Mouse (Mus musculus) right cerebral cortex, adult 18-20 months (tissue): ENCODE measurements around the gene Sh2b3.

Source experiments
- DNase-seq: peaks from one replicate; pipeline ENCODE4 v3.0.0; 2022; ENCODE audit warnings: mixed read lengths

Sh2b3 gene

DNA sequence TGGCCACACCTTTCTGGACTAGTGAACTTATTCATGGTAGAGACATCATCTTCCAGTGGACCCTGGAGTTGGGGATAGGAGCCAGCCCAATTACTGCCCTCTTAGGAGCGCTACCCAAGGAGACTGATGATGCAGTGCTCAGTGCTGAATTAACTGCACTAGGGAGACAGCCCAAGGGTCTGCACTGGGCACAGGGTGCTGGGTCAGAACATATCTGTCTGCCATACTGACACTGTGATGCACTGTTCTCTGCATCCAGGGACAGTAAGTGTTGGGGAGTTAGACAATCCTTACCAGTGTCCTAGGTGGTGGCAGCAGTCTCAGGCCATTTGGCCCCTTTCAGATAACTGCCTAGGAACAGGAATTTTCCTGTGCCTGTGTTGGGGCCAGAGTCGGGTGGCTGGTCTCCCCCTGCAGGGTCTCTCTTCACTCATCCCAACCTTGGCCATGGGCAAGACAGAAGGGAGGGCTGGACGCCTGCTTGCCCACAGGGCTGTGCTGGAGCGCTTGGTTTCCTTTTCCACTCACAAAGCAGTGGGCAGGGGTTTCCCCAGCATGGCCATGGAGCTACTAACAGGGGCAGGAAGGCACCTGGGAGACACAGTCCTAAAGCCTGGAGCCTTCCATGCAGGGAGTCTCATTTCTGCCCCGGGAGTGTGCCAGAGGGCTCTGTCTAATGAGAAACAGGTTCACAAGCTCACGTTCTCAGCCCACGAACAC, 14.5 kb downstream of the Sh2b3 start:
- no peak for DNase-seq

DNA sequence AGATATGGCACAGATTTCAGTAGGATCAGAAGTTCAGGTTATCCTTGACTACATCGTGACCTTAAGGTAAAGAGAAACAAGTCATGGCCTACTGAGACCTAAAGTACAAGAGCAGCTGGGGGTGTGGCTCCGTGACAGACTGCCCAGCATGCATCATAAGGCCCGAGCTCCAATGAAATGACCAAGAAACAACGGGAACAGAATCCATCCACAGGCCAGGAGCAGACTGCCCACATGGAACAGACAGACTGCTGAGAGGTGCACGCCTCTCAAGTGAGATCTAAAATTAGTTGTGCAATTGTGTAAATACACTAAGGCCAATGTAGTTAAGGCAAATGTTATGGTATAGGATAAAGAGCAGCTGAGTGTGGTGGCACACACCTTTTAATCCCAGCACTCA, 15.9 kb downstream of the Sh2b3 start:
- no peak for DNase-seq

DNA sequence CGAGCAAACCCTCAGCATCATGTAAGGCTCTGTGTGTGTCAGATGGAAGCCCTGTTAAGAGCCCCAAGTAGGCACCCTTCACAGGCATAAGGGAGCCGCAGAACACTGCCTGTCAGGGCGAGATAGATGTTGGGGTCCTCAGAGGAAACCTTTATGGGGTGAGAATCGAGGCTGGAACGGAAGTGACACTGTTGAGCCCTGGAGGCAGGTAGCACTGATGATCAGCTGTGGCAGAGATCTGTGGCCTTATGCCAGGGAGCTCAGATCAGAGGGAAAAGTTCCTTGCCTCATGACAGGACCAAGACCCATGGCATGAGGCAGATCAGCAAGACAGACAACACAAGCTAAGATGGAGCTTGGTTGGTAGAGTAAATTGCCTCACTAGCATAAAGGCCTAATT, 16.3 kb downstream of the Sh2b3 start:
- DNase-seq: no peak

DNA sequence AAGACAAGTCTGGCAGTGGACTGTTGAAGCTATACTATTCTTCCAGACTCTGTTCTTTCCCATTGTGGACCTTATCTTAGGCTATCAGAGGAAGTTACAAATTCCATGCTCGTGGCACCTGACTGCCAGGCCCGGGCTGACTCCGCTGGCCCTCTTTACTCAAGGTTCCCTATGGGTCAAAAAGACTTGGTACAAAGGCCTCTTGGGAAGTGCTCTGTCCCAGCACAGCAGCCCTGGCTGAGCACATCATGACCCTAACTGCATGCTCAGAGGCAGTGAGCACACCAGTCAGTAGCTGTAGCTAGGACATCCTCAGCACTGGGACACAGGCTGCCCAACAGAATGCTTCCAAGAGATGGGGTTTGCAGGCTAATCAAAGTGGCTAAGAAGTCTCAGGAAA, 16.8 kb downstream of the Sh2b3 start:
- no peak for DNase-seq

DNA sequence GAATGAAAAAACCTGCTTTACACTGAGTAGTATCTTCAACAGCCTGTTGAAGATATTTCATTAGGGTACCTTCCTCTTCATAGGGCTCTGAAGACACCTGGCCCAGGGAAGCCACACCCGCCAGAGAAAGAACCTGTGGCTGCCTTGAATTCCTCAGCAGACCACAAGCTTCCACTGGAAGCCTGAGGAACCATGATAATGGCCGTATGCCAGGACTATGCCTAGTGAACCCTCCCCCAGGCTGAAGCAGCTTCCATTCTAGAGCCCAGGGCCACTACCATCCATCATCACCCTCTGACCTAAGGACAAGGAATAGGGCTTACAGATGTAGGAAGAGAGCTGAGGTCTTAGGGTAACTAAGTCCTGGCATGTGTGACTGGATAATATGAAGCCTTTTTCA, 17.3 kb downstream of the Sh2b3 start:
- DNase-seq: no peak

DNA sequence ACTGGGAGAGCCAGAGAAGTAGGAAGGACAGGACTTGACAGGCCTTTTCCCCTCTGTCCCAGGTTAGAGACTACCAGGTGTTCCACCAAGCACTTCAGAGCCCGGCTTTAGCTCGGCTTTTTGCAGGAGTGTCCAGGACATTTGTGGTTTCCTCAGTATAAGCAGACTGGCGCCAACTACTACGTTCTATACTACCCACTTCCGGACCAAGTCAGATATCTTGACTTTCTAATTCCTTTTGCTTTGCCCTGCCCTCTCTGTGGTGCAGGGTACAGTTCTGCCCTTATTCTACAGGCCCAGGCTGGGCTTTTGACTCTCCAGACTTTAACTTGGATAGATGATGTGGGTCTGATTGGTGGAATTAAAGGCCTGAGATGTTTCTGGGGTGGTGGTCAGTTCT, 17.9 kb downstream of the Sh2b3 start:
- no peak for DNase-seq

DNA sequence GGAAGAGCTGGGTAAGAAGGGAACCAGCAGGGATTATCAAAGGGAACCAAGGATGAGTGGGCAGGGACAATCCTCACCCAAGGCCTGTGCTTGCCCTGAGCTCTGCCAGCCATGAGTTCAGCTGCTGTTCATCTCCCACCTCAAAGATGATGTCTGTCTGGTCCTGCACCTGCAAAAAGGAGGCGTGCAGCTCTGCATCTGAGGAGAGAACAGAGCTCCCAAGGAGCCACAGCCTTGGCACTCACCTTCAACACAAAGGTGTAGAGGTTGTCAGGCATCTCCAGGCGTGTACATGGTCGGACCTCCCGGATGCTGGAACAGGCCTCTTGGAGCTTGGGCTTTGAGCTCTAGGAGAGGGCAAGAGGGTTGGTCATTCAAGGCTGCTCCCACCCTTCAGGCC, 18.6 kb downstream of the Sh2b3 start:
- DNase-seq: no peak

DNA sequence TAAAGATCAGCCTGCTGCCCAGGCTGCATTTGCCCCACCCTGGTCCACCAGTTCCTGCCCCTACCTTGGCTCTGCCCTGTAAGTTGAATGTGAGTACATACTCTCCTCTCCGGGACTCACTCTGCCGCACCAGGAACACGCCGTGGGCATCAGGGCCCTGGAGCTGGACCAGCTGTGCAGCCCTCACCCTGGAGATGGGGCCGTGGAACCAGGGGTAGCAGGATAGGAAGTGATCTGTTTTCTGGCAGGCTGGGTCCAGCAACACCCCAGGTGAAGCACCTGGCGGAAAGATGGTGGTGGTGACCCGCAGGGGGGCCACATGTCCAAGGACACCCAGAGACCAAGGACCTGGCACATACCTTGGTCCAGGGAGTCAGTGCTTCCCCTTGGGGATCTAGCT, 19.0 kb downstream of the Sh2b3 start:
- DNase-seq: no peak

DNA sequence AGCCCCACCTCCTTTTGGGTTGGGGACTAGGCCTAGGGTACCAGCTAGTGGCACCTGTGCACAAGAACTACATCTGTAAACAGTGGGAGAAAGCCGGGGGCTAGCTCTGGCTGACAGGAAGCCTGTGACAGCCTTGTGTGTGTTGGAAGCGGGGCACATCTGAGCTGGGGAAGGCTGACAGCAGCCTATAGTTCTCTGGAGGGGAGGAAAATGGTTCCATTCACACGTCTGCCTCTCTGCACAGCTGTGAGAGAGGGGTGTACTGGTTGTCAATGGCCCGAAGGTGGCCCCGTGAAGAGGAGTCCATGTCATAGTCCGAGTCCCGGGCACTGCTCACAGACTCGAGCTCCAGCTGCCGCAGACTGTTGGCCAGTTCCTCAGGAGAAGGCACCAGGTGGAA, 19.9 kb downstream of the Sh2b3 start:
- no peak for DNase-seq

DNA sequence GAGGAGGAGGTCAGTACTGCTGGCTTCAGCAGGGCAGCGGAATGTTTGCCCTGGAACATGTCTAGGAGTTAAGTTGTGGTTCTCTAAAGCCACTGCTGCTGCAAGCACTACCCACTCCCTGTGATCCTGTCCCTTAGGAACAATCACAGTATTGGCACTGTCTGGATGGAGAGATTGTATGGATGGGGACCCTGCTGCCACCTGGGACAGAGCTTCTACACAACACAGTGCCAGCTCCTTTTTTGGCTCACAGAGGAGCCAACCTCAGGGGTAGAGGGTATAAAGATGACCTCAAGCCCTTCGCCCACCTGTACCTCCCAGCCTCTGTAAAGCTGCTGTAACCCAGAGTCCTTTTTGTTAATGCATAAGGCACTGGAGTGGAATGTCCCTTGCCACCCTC, 20.8 kb downstream of the Sh2b3 start:
- no peak for DNase-seq

DNA sequence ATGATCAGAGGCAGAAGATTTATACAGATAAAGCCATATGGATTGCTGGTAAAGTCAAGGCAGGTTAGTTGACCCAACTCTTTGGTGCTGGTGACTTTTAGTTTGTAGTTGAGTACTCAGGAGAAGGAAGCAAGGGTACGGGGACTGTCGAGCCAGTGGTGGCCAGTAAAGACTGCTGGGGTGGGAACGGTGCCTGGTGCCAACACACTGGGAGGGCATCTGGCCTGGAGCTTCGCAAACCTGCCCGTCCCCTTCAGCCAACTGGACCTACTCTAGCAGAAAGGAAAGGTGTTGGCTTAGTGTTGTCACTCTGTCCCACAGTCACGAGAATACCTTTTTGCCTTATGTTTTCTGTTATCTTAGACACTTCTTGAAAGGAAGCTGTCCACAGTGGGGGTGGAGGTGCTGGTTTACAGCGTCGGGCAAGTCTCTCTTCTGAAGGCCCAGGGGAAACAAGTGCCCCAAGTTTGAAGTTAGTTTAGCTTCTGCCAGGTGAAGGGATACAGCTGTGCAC, 21.5 kb downstream of the Sh2b3 start:
- no peak for DNase-seq

DNA sequence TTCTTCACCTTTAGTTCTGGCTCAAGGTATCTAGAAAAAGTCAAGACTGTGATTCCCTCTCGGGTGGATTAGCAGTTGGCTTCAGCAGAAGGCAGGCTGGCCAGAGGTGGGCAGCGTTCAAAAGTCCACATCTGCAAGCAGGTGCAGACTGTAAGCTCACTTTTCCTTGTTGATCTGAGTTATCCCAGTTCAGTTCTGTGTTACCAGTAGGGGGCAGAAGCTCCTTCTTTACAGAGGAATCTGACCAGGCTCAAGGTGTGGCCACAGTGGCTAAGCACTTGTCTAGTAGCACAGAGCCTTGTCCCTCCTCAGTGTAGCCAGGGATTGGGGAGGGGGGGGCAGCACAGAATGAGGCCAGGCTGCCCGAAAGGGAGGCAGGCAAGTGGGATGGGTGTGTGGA, 22.4 kb downstream of the Sh2b3 start:
- peak; percentile 65 for DNase-seq

DNA sequence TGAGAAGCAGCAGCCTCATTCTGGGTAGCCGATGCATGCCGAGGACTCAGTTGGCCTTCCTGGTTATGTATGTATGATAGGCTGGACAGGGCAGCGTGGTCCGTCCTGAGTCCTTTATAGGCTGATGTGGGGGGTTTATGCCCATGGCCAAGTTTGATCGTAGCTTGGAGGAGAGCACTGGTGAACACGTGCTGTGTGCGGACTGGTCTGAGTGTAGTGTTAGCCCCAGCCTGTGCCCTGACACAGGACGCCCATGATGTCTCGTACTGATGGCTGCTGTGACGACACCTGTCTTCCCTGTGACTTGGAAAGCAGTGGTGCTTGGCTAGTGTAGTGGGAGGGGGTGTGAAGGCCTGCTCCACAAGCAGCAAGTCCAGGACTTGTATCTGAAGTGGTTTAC, 23.7 kb downstream of the Sh2b3 start:
- no peak for DNase-seq

DNA sequence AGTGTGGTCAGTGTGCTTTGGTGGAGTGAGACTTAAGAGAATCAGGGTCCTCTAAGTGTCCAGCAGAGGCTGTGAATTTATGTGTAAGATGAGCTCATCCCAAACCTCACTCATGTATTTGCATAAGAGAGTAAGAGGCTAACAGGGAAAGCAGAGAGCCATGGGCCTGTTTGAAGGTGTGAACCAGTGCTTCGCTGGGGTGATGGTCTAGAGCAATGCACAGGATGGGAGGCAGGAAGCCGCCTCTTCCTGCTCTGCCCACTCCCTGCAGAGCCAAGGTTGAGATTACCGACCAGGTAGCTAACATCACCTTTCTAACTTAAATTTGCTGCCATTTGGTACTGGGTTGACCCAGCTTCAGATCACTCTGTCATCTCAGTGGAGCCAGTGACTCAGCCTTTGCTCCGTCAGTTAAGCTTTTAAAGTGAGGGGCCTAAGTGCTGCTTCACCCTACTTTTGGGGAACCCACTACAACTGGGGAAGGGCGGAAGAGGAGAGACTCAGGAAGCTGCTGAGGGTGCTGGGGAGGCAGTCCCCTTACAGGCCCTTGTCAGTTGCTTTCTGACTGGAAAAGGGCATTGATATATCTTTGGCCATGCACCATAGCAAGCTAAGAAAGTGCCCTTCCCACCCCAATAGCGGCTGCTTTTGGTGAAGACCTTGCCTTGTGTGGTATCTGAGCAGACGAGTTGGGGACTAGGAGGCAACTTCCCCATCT, 24.8 kb downstream of the Sh2b3 start:
- DNase-seq: no peak

DNA sequence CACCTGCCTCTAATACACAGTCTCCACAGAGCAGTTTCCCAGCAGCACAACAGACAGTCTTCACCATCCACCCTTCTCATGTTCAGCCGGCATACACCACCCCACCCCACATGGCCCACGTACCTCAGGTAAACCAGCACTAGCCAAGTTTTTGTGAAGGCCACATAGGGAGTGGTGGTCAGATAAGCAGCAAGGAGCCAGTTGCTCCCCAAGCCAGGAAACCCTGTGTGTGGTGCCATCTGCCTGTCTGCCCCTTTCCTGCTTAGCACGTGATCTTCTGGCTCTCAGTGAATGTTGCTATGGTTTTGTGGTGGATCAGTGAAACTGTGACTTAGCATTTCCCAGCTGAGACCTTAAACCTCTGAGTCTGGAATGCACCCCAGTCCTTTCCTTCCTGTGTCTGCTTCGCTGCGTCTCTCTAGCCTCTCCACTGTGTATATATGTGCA, 25.9 kb downstream of the Sh2b3 start:
- DNase-seq: no peak

DNA sequence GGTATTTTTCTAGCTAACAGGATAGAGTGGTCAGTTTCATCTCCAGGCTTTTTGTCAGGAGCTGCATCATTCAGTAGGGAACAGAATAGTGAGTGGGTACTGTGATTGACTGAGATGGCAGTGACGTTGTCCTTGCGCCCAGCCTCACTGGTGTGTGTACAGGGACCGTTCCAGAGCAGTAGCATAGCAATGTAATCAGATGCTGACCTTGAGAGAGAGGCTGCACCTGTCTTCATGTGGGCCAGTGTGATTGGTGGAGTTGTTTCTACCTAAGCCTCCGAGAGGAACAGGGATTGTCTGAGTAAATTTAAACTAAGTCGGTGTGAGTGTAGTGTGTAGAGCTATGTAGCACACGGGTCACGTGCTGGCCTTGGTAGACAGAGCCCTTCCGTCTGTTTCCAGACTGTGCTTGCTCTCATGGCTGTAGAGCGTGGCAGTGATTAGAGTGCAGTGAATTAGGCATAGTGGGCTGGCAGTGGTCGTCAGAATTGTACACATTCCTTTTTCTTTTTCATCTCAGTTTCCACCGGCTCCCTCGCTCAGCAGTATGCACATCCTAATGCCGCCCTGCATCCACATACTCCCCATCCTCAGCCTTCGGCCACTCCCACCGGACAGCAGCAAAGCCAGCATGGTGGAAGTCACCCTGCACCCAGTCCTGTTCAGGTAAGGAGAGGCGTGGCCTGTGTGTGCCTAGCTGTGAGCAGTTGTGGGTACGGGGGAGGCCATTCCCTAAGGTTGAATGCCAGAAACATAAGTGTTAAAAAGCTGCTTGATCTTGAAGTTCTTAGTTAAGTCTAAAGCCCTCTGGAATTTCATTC, 26.9 kb downstream of the Sh2b3 start:
- DNase-seq: no peak

DNA sequence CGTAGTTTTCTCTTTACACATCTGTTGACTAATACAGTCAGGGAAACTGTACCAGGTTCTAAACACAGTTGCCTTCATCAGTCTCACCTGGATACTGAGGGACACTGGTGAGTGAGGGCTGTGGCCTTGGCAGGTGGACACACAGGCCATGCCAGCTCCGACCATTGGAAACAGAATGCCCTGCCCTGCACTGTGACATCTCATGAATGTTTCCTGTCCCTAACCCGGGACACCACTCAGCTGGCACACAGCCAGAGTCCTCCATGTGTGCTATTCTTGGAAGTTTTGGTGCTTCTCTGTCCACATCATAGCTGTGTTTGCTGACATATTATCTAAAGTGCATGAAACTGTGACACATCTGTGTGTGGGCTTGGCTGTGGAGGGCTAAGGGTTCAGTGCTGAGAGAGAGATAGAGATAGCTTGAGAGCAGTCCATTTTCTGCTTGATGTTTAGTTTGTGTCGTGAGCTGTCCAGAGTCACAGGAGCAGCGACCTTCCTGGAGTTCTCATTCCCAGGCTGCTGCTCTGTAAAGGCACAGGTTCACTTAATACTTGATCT, 27.7 kb downstream of the Sh2b3 start:
- DNase-seq: no peak

DNA sequence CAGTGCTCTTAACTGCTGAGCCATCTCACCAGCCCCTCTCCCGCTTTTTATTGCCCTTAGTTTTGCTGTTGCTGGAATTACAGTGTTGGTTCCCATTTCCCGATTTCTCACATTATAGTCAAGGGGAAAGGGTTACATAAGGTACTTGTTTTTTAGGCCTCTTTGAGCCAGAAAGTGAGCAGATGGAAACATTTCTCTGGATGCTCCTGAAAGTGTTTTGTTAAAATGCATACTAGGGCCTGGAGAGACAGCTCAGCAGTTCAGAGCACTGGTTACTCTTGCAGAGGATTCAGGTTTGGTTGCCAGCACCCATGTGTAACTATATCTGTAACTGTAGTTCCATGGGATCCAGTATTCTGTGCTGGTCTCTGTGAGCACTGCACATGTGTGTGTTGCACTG, 29.2 kb downstream of the Sh2b3 start:
- no peak for DNase-seq

DNA sequence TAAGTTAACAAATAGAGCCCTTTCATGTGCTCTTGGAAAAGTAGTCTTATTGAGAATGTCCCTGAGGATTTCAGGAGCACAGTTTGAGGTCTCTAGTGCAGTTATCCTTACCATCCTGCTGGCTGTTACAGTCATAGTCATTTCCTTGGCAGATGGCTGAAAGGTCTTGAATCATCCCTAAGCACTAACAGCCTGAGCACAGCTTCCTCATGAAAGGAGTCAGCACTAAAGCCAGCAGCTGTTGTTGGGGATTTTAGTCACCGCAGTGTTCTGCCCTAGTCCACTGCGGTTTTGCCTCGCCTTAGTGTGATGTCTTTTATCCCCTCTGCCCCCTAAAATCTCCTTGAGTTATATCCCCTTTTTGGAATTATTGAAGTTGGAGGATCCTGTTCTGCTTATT, 30.3 kb downstream of the Sh2b3 start:
- no peak for DNase-seq

DNA sequence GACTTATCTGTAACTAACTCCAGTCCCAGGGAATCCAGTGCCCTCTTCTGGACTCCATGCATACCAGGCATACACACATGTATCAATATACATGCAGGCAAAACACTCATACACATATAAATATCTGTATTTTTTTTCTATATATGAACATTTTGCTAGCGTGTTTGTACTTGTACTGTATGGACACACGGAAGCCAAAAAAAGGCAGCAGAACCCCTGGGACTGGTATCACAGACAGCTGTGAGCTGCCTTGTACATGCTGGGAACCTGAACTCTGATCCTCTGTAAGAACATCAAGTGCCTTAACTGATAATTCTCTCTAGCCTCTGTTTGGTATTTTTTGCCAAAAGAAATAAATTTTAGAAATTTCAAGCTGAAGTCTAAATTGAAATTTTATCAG, 39.0 kb downstream of the Sh2b3 start:
- DNase-seq: no peak

DNA sequence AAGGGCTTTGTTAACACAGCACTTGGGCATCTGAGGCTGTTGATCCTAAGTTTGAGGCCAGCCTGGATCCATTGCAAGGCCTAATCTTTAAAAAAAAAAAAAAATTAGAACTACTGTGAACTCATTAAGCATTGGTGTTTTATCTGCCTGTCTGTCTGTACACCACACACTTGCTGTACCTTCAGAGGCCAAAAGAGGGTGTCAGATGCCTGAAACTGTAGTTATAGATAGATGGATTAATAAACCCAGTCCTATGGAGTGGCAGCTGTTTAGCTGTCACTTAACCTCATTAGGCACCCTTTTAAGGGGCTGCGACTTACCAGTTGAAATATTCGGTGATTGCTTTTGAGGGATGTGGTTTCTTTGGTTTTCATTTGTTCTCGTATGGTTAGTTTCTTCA, 41.6 kb downstream of the Sh2b3 start:
- no peak for DNase-seq

DNA sequence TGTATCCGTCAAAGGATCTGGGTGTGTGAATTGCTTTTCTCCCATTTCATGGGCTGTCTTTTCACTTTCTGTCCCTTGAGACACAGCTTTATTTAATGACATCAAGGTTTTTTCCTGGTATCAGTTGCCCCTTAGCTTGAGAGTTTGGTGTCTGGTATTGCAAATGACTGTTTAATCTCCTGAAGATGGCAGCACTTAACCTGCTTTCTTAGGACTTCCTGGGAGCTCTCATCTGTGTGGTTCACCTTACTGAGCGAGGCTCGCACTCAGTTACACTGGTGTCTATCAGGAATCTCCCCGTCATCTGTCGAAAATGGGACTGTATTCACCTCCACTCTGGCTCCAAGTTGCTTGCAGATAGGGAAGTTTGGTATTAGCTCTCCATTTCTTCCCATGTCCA, 46.4 kb downstream of the Sh2b3 start:
- DNase-seq: no peak

DNA sequence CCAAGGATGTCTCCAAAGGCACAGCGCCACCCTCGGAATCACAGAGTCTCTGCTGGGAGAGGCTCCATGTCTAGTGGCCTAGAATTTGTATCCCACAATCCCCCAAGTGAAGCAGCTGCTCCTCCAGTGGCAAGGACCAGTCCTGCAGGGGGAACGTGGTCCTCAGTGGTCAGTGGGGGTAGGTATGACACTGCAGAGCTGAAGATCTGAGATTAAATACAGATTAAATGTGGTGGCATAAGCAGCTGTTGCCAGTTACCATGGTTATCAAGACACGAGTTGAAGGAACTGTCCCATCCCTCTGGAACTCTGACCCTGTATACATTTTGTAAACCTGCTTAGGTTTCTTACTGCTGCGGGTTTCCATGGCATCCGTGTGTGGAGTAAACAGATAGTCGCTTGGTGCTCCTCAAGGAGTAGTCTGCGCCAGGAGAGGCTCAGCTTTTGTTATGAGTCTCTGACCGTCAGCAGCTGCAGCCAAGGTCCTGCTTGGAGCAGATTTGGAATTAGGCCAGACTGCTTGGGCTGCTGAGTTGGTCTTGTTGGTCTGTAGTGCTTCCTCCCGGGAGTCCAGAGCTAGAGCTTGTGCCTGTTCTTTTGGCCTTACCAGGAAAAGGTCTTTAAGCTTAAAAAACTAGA, 53.5 kb downstream of the Sh2b3 start:
- DNase-seq: no peak
